Mouse (Mus musculus) liver, embryonic 14.5 days (tissue): ENCODE results near the gene Ccnc.

Experiments
- CTCF ChIP-seq: IDR thresholded peaks from 2 replicates; pipeline ENCODE4 v1.5.1; 2016; ENCODE audit warnings: antibody characterized with exemption, low read depth, control low read depth
- EP300 ChIP-seq: IDR thresholded peaks from 2 replicates; pipeline ENCODE4 v1.6.1; 2016; ENCODE audit warnings: antibody characterized with exemption, low read depth

DNA sequence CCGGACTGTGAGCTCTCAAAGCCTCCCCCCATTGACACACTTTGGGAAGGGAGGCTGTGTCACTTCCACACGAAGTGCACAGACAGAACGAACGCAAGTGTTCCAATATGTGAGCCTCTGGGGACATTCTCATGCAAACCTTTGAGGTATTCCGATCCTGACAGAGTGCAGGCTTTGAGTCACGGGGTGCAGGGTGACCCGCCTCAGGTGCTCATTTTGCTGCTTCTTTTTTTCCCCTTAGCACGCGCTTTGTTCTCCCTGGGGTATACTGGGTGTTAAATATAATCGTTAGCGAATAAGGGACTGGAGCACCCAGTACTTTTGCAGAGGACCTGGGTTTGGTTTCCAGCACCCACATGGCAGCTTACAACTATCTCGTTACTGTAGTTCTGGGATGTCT is 58.8 kb downstream of the Ccnc start:
- no peak for TF ChIP-seq CTCF
- TF ChIP-seq EP300, result no peak
